Mouse (Mus musculus): ENCODE results near the gene Slf2.
A peak's percentile ranks its signal among the peaks of the same experiment; 100 is the strongest.

DNA sequence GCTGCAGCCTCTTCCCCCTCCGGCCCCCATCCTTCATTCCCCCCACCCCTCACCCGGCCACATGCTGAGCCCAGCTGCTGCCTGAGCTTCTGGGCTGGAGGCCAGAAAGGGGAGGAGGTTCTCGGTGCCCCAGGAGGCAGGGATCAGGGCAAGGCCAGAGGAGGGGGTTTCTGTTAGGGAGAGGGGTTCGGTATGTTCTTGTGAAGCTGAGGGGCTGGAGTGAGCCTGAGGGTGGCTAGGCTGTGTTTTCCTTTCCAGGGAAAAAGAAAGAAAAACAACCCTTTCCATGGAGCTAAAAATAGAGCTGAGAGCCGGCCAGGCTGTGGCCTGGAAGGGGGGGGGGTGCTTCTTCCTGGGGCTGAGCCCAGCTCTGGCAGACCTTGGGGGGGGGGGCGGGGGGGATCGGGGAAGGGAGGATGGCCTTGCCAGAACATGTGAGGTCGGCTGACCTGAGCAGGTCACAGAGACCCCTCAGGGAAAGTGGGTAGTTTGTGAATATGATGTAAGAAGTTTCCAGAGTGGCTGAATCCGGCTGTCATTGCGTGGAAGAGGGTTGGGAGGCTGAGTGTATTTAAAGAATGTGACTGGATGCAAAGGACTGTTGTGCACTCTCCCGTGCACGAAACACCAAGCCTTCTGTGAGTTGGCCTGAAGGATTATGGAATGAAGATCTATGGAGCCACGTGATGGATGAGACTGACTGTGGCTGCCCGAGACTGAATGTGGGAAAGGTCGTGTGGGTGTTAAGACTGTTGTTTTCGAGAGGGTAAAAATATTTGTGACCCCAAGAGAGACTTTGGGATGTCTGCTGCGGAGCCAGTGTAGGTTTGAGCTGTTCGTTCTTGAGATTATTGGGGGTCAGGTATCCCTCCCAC is 85.6 kb downstream of the Slf2 start:
- TF ChIP-seq CTCF (IDR thresholded peaks at IDR 0.05; ENCODE audit: low read depth, low read length) (no peak), POLR2A (IDR thresholded peaks at IDR 0.05; ENCODE audit: extremely low read depth, insufficient read depth, low read length) (0 out of 2 replicates have a peak, but pooled peaks have one; percentile 12)
